Mouse (Mus musculus) c-Kit-positive CD71-negative TER-119-negative erythroid progenitor cells, embryonic 14.5 days (primary cell): Measurements from ENCODE around the gene Acap2.

Experiments used
- DNase-seq: peaks from one replicate; pipeline ENCODE4 v3.0.0-alpha.2; 2013; ENCODE audit warnings: low read depth

The Acap2 gene

GRCm38 (mm10) chr16:31169596-31169995 is 31.4 kb downstream of the Acap2 start:
- no peak for DNase-seq

- no peak for DNase-seq
Measured at GRCm38 (mm10) chr16:31167934-31168333, 33.1 kb downstream of the Acap2 start.

GRCm38 (mm10) chr16:31167017-31167887 is 33.8 kb downstream of the Acap2 start:
- DNase-seq, result no peak

GRCm38 (mm10) chr16:31165907-31166306 is 35.1 kb downstream of the Acap2 start:
- DNase-seq, result no peak

- no peak for DNase-seq
Measured at GRCm38 (mm10) chr16:31165467-31165866, 35.6 kb downstream of the Acap2 start.

DNA sequence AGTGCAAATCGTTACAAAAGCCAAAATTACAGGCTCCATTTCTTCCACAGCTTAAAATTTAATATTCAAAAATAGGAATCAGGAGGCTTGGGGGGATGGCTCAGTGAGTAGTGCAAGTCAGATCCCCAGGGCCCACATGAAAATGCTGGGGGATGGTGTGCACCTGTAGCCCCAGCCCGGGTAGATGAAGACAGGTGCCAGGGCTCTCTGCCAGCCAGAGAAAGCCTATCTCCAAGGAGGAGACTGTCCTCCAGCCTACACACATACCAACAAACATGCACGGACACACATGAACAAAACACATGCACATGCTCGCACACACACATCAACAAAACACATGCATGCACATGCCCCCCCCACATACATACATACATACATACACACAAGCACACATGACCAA is 36.9 kb downstream of the Acap2 start:
- no peak for DNase-seq

DNA sequence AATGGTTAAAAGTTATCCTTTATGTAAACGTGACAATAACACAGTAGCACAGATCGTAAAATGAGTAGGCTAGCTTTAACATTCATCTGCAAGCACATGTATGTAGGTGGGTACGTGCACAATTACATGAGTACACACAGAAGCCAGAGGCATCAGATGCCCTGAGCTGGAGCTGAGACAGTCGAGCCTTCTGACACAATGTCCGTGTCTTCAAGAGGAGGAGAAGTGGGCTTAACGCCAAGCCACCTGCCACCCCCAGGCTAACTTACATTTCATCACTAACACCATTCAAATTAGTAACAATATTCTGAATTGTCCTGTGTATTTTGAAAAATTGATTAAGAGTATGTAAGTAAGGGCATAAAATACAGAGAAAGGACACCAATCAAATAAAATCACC is 40.6 kb downstream of the Acap2 start:
- DNase-seq, result no peak

DNA sequence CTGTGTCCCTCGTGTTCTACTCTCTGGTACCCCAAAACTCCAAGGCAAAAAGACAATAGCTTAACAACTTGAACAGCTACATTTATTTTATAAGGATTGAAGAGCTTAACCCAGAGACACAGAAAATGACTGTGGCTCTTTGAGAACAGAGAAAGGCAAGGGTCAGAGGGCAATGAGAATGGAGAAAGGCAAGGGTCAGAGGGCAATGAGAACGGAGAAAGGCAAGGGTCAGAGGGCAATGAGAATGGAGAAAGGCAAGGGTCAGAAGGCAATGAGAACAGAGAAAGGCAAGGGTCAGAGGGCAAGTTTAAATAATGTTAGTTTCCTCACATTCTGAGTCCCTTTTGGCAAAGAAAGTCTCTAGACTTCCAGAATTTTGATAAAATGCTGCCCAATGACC is 41.6 kb downstream of the Acap2 start:
- no peak for DNase-seq

DNA sequence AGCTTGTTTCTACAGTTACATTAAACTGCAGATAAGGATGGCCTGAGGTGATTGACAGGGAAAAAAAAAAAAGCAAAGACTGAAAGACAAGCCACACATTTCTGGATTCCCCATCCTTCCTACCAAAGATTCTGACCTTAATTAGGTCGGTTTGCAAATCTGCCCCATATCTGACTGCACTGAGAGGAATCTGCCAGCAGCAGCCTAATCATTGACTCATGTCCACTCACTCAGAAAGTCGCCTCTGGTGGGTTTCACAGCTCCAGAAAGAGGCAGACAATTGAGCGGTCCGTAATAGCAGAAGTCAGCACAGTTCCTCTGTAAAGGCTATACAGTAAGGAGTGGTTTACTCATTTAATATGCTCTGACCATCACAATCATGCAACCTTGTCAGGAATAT is 51.2 kb downstream of the Acap2 start:
- no peak for DNase-seq

GRCm38 (mm10) chr16:31148891-31149290 is 52.2 kb downstream of the Acap2 start:
- no peak for DNase-seq

DNA sequence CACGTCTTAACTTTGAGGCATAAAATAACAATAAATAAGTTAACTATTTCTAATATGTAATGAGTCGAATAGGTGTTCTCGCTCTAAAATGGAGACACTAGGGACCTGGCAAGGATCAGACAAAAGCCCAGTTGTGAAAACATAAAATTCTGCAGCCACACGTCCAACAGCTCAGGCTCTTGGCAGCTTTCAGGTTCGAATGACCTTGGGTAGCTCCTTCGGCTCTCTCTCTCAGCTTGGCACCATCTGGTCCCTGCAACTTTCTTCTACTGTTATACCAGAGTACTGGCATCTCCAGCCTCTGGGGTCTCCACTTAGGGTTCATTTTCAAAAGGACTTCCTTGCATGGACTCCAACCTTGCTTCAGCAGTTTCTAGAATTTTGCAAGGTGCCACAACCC is 53.3 kb downstream of the Acap2 start:
- DNase-seq, result no peak

- no peak for DNase-seq
Measured at GRCm38 (mm10) chr16:31141916-31142315, 59.1 kb downstream of the Acap2 start.

DNA sequence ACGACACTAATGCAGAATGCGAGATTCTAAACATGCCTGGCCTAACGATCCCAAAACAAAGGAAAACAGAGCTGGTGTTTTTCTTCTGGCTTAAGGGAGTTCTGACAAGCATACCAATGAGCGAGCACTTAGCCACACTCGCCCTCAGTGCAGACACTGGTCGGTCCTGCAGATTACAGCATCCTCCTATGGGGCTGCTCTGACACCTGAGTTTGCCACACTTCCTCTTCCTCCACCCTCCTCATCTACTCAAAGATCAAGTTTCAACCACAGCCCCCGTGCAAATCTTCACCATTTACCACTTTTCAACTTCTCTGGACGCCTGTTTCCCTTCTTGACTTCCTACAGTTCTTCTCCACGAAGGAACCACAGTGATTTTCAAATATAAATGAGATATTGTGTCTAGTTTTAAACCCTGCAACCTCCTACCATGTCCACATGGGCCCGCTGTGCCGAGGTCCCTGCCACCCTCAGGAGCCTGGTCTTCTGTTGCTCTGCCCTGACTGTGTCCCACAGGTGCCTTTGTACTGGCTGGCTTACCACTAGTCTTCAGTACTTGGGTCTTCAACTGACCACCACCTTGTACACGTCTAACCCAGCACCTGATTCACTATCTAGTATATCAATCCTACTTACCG is 64.3 kb downstream of the Acap2 start:
- no peak for DNase-seq

GRCm38 (mm10) chr16:31135519-31135918 is 65.5 kb downstream of the Acap2 start:
- no peak for DNase-seq

DNA sequence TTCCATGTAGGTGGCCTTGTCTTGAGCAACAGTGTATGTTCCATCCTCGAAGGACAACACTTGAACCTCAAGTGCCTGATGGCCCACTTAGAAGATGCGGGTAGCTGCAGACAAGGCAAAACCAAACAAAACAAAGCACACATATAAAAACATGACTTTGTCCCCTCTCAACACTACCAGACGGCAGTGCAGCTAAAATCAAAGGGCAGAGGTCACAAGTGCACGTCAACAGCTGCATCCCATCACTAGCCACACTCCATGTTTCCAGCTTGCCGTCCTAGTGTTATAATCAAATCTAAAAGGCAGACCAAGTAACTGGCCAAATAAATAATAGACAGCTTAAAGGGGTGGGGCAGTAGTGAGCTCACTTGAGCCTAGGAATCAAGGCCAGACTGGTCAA is 69.5 kb downstream of the Acap2 start:
- DNase-seq, result no peak

- DNase-seq, result no peak
Measured at GRCm38 (mm10) chr16:31128116-31128515, 72.9 kb downstream of the Acap2 start.

DNA sequence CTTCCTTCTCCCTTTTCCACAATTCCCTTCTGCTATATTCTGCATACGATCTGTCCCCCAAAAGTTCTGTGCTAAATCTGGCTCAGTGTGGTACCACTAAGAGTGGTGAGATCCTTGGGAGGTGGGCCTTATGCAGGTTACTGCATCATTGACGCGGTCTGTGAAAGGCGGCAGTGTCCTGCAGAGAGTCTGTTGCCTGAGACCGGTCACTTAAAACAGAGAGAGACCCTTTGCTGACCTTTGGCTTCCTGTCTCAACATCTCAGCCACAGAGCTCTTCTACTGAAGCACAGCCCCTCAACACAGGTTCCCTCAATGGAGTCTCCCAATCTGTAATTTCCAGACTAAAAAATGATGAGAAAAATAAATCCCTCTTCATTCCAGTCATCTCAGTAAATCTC is 76.1 kb downstream of the Acap2 start:
- no peak for DNase-seq

- DNase-seq, result no peak
Measured at GRCm38 (mm10) chr16:31121612-31122011, 79.4 kb downstream of the Acap2 start.

DNA sequence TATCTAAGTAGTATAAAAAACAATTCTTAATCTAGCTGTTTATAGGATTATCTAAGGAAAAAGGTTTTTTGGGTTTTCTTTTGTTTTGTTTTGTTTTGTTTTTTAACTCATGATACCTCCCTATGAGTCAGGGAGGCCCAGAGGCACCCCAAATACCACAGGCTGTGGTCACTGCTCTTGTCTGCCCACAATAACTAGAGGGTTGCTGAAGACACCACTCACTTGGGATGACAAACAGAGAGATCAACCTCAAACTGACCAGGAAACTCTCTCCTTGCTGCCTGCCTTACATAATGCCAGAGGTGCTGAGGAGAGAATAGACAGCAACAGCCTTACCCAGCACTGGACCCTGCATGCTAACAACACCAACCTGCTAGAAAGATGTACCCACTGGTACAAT is 87.4 kb downstream of the Acap2 start:
- DNase-seq, result no peak

GRCm38 (mm10) chr16:31101352-31101751 is 99.7 kb downstream of the Acap2 start:
- DNase-seq, result no peak

DNA sequence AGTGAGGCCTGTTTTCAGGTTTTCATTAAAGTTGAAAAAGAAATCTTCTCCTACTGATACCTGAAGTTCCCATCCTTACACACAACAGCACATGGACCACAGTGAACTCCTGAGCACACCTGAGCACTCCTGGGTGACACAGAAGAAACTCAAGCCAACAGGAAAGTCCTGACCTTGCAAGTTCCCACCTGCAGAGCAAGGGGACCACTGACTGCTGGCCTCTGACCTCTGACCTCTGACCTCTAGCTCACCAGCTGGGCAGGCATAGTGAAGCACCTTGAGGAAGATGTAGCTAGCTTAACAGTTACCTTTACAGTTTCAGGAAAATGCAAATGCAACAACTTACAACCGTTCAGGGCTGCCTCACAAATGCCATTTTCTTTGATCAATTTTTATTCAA is 101.1 kb downstream of the Acap2 start:
- no peak for DNase-seq

DNA sequence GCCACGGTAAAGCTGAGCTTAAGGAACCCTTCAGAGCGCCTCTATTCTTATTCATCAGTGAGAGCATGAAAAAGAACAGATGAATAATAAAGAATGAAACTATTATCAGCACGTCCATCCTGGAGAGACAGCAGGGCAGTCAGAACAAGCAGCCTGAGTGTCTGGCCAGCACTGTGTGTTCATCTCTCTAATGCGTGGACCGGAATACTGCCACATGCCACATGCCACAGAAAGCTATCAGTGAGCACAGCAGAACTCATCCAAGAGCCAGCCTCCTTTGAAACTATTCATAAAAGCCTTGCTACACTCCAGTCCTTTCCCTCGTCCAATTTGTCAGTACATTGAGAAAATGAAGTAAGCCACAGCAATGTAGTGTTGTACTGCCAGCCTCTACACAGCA is 107.0 kb downstream of the Acap2 start:
- DNase-seq, result no peak

DNA sequence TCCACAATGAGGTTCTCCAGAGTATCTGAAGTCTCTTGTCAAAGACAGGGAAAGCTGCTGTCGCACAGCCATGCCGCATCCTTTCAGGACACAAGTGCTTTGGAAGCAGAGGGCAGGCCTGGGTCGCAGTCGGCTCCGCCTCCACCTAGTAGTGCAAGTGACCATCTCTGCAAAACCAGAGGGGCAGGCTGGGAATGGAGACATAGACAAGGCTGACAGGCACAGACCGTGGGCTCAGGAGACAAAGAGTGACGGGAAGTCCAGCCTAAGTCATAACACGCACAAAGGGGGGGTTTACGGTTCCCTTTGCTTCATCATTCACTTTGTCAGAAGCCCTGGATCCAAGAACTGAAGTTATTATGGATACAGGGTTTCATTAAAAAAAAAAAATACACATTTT is 107.9 kb downstream of the Acap2 start:
- no peak for DNase-seq

- no peak for DNase-seq
Measured at GRCm38 (mm10) chr16:31081891-31082290, 119.2 kb downstream of the Acap2 start.
